Mouse (Mus musculus) liver, embryonic 14.5 days (tissue): Measurements from ENCODE around the gene Rasgef1b.

Source experiments
- CTCF ChIP-seq: IDR thresholded peaks from 2 replicates; pipeline ENCODE4 v1.5.1; 2016; ENCODE audit warnings: antibody characterized with exemption, low read depth, control low read depth
- EP300 ChIP-seq: IDR thresholded peaks from 2 replicates; pipeline ENCODE4 v1.6.1; 2016; ENCODE audit warnings: antibody characterized with exemption, low read depth

- TF ChIP-seq CTCF (no peak), EP300 (no peak)
These were observed 131.2 kb downstream of the Rasgef1b start for GRCm38 (mm10) chr5:99597701-99598100.
